Mouse (Mus musculus) left cerebral cortex, postnatal 10 days (tissue): ENCODE data around the gene Gli2. TPM values are rescaled to one million over a fixed set of nuclear protein-coding genes. Genes with fewer than 3 reads are reported as not detected.

Source experiments
- DNase-seq, 2 experiments: peaks; one replicate each; pipeline ENCODE4 v3.0.0; 2021 to 2022; ENCODE audit warnings: low spot score in 2 of 2, mixed read lengths in 1 of 2; ENCODE audit errors: extremely low spot score in 1 of 2
- intact Hi-C: fragments of 180-260 bp; cut with DNase I; formaldehyde crosslinking; loops from one replicate; pipeline ENCODE4 v1.15.1; 2025
- microRNA-seq: library from miRNA; unstranded; fragments of <30 nt; microRNA quantifications from one replicate; pipeline ENCODE4 v1.2.0, GENCODE M21; 2022
- total RNA-seq, 2 experiments: library from RNA; stranded (reverse); gene quantifications; 2 replicates each; pipeline ENCODE4 v1.2.3; 2021

Gli2 gene
- total RNA-seq, 2 experiments from 2014 or later = 2.8 to 3.8 TPM

DNA sequence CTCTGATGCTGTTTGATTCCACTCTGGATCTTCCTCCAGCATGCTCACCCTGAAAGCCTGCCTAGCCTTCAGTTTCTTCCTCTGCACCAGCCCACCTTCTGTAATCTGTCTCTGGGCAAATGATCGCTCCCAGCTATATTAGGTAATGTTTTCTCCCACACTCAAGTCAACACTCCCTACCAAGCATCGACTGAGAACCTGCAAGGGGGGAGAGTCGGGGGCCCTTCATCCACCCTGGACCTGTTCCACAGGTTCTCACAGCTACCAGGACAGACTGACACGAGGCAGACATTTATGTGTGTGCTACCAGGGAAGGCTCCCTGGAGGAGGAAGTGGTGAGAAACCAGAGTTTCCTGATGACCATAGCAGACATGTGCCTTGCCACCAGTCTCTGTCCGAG, 264.6 kb downstream of the Gli2 start:
- intact Hi-C loops = no loop called here
- DNase-seq = no peak

DNA sequence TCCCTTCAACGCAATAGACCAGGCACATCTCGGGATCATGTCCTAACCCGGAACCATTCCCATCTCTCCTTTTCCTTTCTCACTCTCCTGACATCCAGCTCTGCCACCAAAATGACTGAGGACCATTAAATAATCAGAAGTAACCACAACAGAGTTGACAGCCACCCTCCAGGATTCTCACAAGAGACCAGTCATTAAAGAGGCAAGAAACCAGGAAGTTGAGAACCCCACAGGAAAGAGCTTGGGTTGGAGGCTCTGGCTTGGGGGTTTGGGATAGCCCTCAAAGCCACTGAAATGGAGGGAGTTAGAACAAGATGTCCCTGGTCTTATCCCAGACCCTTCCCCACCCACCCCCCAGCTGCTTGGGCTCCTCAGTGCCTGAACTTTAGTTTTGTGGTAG, 265.9 kb downstream of the Gli2 start:
- intact Hi-C loops = no loop called here
- no peak for DNase-seq

Small RNA genes lying within 50 kb of the gene (microRNA-seq; reads per million reads assigned to microRNA genes)
- gene Mir6346 = not detected
